In the genomic region with DNA sequence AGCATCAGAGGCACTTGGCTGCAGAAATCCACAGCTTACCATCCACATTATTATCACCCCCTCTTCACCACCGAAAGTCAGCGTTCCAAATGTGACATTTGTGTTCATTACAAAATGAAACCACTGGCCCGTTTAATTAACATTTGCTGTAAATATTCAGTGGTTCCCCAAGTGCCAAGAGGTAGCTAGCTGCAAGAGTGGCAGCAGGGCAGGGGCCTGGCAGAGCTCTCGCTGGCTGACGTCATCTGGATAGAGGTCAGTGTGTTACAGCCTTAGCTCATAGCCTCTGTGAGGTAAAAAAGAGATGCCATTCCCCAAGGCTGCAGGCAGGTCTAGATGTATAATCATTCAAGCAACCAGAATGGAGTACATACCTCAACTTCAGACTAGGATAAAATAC, we compare ENCODE assay signal across 10 mouse cellular contexts.
DNase-seq lines count a peak whose midpoint lies in the region; ATAC-seq and TF ChIP-seq lines count a peak whose summit lies in the region.
"Had no signal": no experiment of that assay in that cellular context is flagged by ENCODE, and none has a peak within 500 bp of the region (broad histone marks: within the 10 kb centered on the region; RNA-seq: fewer than 3 reads in every experiment).

No protein-coding gene starts in this region.

- H3K27ac ChIP-seq in kidney, adult 2 months (ENCODE audit: insufficient read depth, low read depth, low read length): no peak overlapping the region
- H3K27ac ChIP-seq in kidney, embryonic 16.5 days (ENCODE audit: low read length): no peak overlapping the region
- H3K27ac ChIP-seq: kidney, postnatal 0 days had no signal

- no peaks in the 10 kb centered on the region for H3K9me3 ChIP-seq in kidney, embryonic 16.5 days (ENCODE audit: low read length)

- ATAC-seq in kidney, embryonic 16.5 days (ENCODE audit: low FRiP score, low TSS enrichment): no peak

- H3K36me3 ChIP-seq in kidney, adult 2 months (ENCODE audit: control insufficient read depth, insufficient read depth, low read length): no peaks in the 10 kb centered on the region
- H3K36me3 ChIP-seq in kidney, embryonic 16.5 days (ENCODE audit: insufficient read depth, low read length): no peaks in the 10 kb centered on the region

- H3K4me3 ChIP-seq in kidney, adult 2 months (ENCODE audit: insufficient read depth, low read depth, low read length): no peak overlapping the region
- H3K4me3 ChIP-seq in kidney, embryonic 16.5 days (ENCODE audit: low read length): no peak overlapping the region

- H3K4me1 ChIP-seq in kidney, adult 2 months (ENCODE audit: control insufficient read depth, insufficient read depth, low read length): no peaks in the 10 kb centered on the region
- H3K4me1 ChIP-seq in kidney, embryonic 16.5 days (ENCODE audit: insufficient read depth, low read length): peaks cover 22% of the 10 kb centered on the region; the same call in 1 of the 2 replicates

- no peaks in the 10 kb centered on the region for H3K27me3 ChIP-seq in kidney, adult 2 months (replicated peaks; ENCODE audit: control insufficient read depth, insufficient read depth, low read length)
- no peaks in the 10 kb centered on the region for H3K27me3 ChIP-seq in kidney, embryonic 16.5 days (ENCODE audit: insufficient read depth, low read length)

- H3K9ac ChIP-seq in kidney, embryonic 16.5 days (replicated peaks; ENCODE audit: low read length): no peak overlapping the region
- H3K9ac ChIP-seq: lung, embryonic 14.5 days had no signal

- H3K4me2 ChIP-seq in kidney, embryonic 16.5 days (replicated peaks; ENCODE audit: low read depth, low read length): no peak overlapping the region
- H3K4me2 ChIP-seq: lung, embryonic 14.5 days had no signal

- 48% methylated on average over 5 of the region's 5 CpGs for WGBS in kidney, adult 2 months
- 61% methylated on average over 5 of the region's 5 CpGs for WGBS in kidney, embryonic 16.5 days

- DNase-seq in cerebellum, postnatal 14 days: peak; percentile 80
- no peak for DNase-seq in cerebellum, adult 11-12 months
- DNase-seq in kidney, adult 2 months: peak; percentile 41
- DNase-seq in adrenal gland, postnatal 14 days: peak; percentile 70
- DNase-seq in kidney, postnatal 25 days: peak; percentile 26 to 56
- DNase-seq in layer of hippocampus, adult 9-10 months (ENCODE audit: low spot score): no peak
- no peak for DNase-seq in urinary bladder, postnatal 10 days (ENCODE audit: low spot score)
- DNase-seq: lung, embryonic 14.5 days had no signal

- no peak for TF ChIP-seq POLR2A in kidney, adult 2 months (IDR thresholded peaks at IDR 0.05; ENCODE audit: low read depth, low read length)

- no peak for TF ChIP-seq CTCF in kidney, adult 2 months (conservative IDR thresholded peaks at IDR 0.05; ENCODE audit: insufficient read depth, insufficient read length, low read depth, low read length)

Comparison
In these comparisons a context has a peak if more than half of its experiments do, and no peak if none do; other contexts are left out.
1. DNase-seq: peak in cerebellum, postnatal 14 days (2 of 2), kidney, adult 2 months (single experiment), adrenal gland, postnatal 14 days (single experiment) and kidney, postnatal 25 days (2 of 2); none in cerebellum, adult 11-12 months (single experiment), layer of hippocampus, adult 9-10 months (single experiment) and urinary bladder, postnatal 10 days (single experiment).